19 mouse cellular contexts compared by ENCODE assay signal in the genomic region with DNA sequence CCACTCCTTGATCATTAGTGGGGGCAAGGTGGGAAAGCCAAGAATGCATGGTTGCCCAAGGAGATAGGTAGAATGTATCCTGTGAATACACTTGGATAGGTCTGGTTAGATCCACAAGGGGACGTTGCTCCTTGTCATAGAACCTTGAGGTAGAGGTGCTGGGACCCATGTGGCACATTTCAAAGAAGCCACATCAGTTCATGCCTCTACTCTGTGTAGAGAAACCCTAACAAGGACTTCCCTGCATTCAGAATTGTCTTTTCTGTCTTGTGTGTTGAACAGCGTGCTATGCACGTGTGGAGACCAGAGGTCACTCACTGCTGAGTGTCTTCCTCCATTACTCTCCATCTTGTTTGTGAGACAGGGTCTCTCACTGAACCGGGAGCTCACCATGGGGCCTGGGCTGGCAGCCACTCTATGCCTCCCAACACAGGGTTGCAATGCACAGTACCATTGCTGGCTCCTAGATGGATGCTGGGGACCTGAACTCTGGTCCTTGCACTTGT.
"Had no signal": no experiment of that assay in that cellular context is flagged by ENCODE, and none has a peak within 500 bp of the region (broad histone marks: within the 10 kb centered on the region; RNA-seq: fewer than 3 reads in every experiment).

No protein-coding gene starts in this region.

- H3K27me3 ChIP-seq: limb, embryonic 13.5 days; liver, embryonic 15.5 days; lung, embryonic 15.5 days; midbrain, embryonic 15.5 days; neural tube, embryonic 13.5 days had no signal

- H3K36me3 ChIP-seq: limb, embryonic 10.5 days; limb, embryonic 13.5 days; liver, embryonic 12.5 days; liver, embryonic 15.5 days; lung, embryonic 15.5 days; midbrain, embryonic 12.5 days; midbrain, embryonic 15.5 days; neural tube, embryonic 13.5 days had no signal

- H3K27ac ChIP-seq: kidney, postnatal 0 days; layer of hippocampus, adult 2 months; limb, embryonic 10.5 days; limb, embryonic 13.5 days; liver, embryonic 12.5 days; liver, embryonic 15.5 days; lung, embryonic 15.5 days; midbrain, embryonic 12.5 days; midbrain, embryonic 15.5 days; neural tube, embryonic 13.5 days had no signal

- H3K4me1 ChIP-seq: limb, embryonic 13.5 days; midbrain, embryonic 12.5 days; midbrain, embryonic 15.5 days; neural tube, embryonic 13.5 days had no signal

- H3K4me3 ChIP-seq: layer of hippocampus, adult 2 months; limb, embryonic 10.5 days; limb, embryonic 13.5 days; liver, embryonic 12.5 days; liver, embryonic 15.5 days; lung, embryonic 15.5 days; midbrain, embryonic 12.5 days; midbrain, embryonic 15.5 days; neural tube, embryonic 13.5 days had no signal

- DNase-seq: kidney, adult 18-20 months; kidney, postnatal 25 days; layer of hippocampus, adult 9-11 months; liver; lung, adult 18-20 months; lung, postnatal 10 days; lung, postnatal 36 days; retina, postnatal 1 day; right cerebral cortex, postnatal 25 days had no signal
